Mouse (Mus musculus) cerebellum, adult 2 months (tissue): Measurements from ENCODE around the gene Sfi1.
"Not testable (repeated sequence)": the region's sequence is repeated elsewhere in the genome, so short reads cannot be mapped to it uniquely, and the experiment has no call there.

ENCODE experiments used
- CTCF ChIP-seq: fragments of 200-500 bp; IDR thresholded peaks from 2 replicates; pipeline ENCODE4 v1.5.1; 2011; ENCODE audit warnings: low read depth, mild to moderate bottlenecking, control low read depth, low read length, moderate library complexity, borderline replicate concordance; ENCODE audit not compliant: insufficient read depth
- POLR2A ChIP-seq: fragments of 200-500 bp; IDR thresholded peaks from 2 replicates; pipeline ENCODE4 v1.6.1; 2011; ENCODE audit warnings: low read length, control low read depth, borderline replicate concordance; ENCODE audit not compliant: insufficient read depth

DNA sequence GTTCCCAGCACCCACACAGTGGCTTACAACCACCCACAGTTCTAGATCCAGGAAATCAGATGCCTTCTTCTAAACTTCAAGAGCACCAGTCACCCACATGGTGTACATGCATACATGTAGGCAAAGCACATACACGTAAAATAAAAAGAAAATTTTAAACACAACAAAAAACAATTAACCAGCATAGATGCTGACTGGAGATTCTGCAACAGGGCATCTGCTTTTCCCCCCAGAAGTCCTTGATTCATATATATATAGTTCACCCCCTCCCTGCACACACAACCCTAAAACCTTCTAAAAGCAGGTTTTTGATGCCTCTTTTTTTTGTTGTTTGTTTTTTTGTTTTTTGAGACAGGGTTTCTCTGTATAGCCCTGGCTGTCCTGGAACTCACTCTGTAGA lies 10.6 kb downstream of the Sfi1 start:
- TF ChIP-seq CTCF, POLR2A: not testable (repeated sequence)
